Mouse (Mus musculus): ENCODE data around the gene Aspscr1. TPM values are rescaled to one million over a fixed set of nuclear protein-coding genes. Genes with fewer than 3 reads are reported as not detected.
A peak's percentile ranks its signal among the peaks of the same experiment; 100 is the strongest.

Aspscr1 gene
- polyA plus RNA-seq, 1 experiment from 2014 or later = 154 TPM

- no peak overlapping the region for H3K4me2 ChIP-seq (replicated peaks)
- no peak overlapping the region for H3K9ac ChIP-seq (replicated peaks)
- H3K4me3 ChIP-seq = no peak overlapping the region
- no peaks in the 10 kb centered on the region for H3K27me3 ChIP-seq
- H3K27ac ChIP-seq (replicated peaks) = no peak overlapping the region
- H3K36me3 ChIP-seq = peaks cover 7% of the 10 kb centered on the region; the same call in 1 of the 2 replicates
- WGBS = 87% methylated on average over 5 of the region's 5 CpGs
- H3K4me1 ChIP-seq = peaks cover 31% of the 10 kb centered on the region
- ATAC-seq (replicated peaks) = no peak
- H3K9me3 ChIP-seq = no peaks in the 10 kb centered on the region
These were observed 37.9 kb downstream of the Aspscr1 start for GRCm38 (mm10) chr11:120710672-120711071.

GRCm38 (mm10) chr11:120711980-120712604 is 39.3 kb downstream of the Aspscr1 start:
- H3K36me3 ChIP-seq = peaks cover 11% of the 10 kb centered on the region; the same call in 1 of the 2 replicates
- no peaks in the 10 kb centered on the region for H3K27me3 ChIP-seq
- H3K27ac ChIP-seq (replicated peaks) = no peak overlapping the region
- H3K4me3 ChIP-seq = peak overlapping the region; percentile 64; the same call in 1 of the 2 replicates
- peaks cover 30% of the 10 kb centered on the region for H3K4me1 ChIP-seq
- H3K4me2 ChIP-seq (replicated peaks) = peak overlapping the region; percentile 99; the same call in 1 of the 2 replicates
- WGBS = 64% methylated on average over 8 of the region's 8 CpGs
- H3K9me3 ChIP-seq = no peaks in the 10 kb centered on the region
- no peak for ATAC-seq (replicated peaks)
- no peak overlapping the region for H3K9ac ChIP-seq (replicated peaks)

- peak overlapping the region; percentile 99 for H3K4me2 ChIP-seq (replicated peaks)
- no peaks in the 10 kb centered on the region for H3K27me3 ChIP-seq
- peaks cover 30% of the 10 kb centered on the region for H3K4me1 ChIP-seq
- WGBS = under 1% methylated on average over 38 of the region's 38 CpGs
- H3K9ac ChIP-seq (replicated peaks) = peak overlapping the region; percentile 57
- peak; percentile 7; the same call in 1 of the 2 replicates for ATAC-seq (replicated peaks)
- H3K9me3 ChIP-seq = no peaks in the 10 kb centered on the region
- H3K27ac ChIP-seq (replicated peaks) = peak overlapping the region; percentile 76
- H3K4me3 ChIP-seq = peak overlapping the region; percentile 64
- H3K36me3 ChIP-seq = peaks cover 17% of the 10 kb centered on the region; the same call in 1 of the 2 replicates
These were observed 40.2 kb downstream of the Aspscr1 start for GRCm38 (mm10) chr11:120712771-120713568.

- peak within 1 kb of the TSS; percentile 99 for H3K4me2 ChIP-seq (replicated peaks)
- 1% methylated on average over 53 of the region's 53 CpGs for WGBS
- no peaks in the 10 kb centered on the region for H3K9me3 ChIP-seq
- no peaks in the 10 kb centered on the region for H3K27me3 ChIP-seq
- H3K4me3 ChIP-seq = peak within 1 kb of the TSS; percentile 64
- peak within 1 kb of the TSS; percentile 71 for H3K9ac ChIP-seq (replicated peaks)
- H3K36me3 ChIP-seq = peaks cover 25% of the 10 kb centered on the region
- peak; percentile 98 for ATAC-seq (replicated peaks)
- peak within 1 kb of the TSS; percentile 76 for H3K27ac ChIP-seq (replicated peaks)
- peaks cover 30% of the 10 kb centered on the region for H3K4me1 ChIP-seq
These were observed 41.1 kb downstream of the Aspscr1 start, which contains the start of the genes Cenpx and Lrrc45 for GRCm38 (mm10) chr11:120713580-120714518. Gene Cenpx, minus strand, starts transcription at chr11:120713738. Gene Lrrc45, plus strand, starts transcription at chr11:120713925.

- H3K4me1 ChIP-seq = peaks cover 30% of the 10 kb centered on the region
- no peak overlapping the region for H3K27ac ChIP-seq (replicated peaks)
- WGBS = 65% methylated on average over 10 of the region's 10 CpGs
- H3K4me3 ChIP-seq = peak overlapping the region; percentile 64
- peaks cover 29% of the 10 kb centered on the region for H3K36me3 ChIP-seq
- no peaks in the 10 kb centered on the region for H3K27me3 ChIP-seq
- no peak for ATAC-seq (replicated peaks)
- no peaks in the 10 kb centered on the region for H3K9me3 ChIP-seq
- peak overlapping the region; percentile 79 for H3K4me2 ChIP-seq (replicated peaks)
- peak overlapping the region; percentile 71 for H3K9ac ChIP-seq (replicated peaks)
These were observed 41.8 kb downstream of the Aspscr1 start for GRCm38 (mm10) chr11:120714546-120714945.

- peak overlapping the region; percentile 79; the same call in 1 of the 2 replicates for H3K4me2 ChIP-seq (replicated peaks)
- no peaks in the 10 kb centered on the region for H3K27me3 ChIP-seq
- no peak for ATAC-seq (replicated peaks)
- no peaks in the 10 kb centered on the region for H3K9me3 ChIP-seq
- H3K9ac ChIP-seq (replicated peaks) = peak overlapping the region; percentile 71; the same call in 1 of the 2 replicates
- no peak overlapping the region for H3K4me3 ChIP-seq
- peaks cover 30% of the 10 kb centered on the region for H3K4me1 ChIP-seq
- H3K27ac ChIP-seq (replicated peaks) = no peak overlapping the region
- peaks cover 30% of the 10 kb centered on the region for H3K36me3 ChIP-seq
- 91% methylated on average over 9 of the region's 9 CpGs for WGBS
These were observed 42.4 kb downstream of the Aspscr1 start for GRCm38 (mm10) chr11:120715131-120715530.

- 91% methylated on average over 9 of the region's 9 CpGs for WGBS
- H3K36me3 ChIP-seq = peaks cover 24% of the 10 kb centered on the region
These were observed 46.5 kb downstream of the Aspscr1 start for GRCm38 (mm10) chr11:120719242-120719641.

GRCm38 (mm10) chr11:120719841-120720376 is 47.1 kb downstream of the Aspscr1 start:
- H3K27me3 ChIP-seq = no peaks in the 10 kb centered on the region
- peaks cover 24% of the 10 kb centered on the region for H3K36me3 ChIP-seq
- no peak for ATAC-seq (replicated peaks)
- no peak overlapping the region for H3K4me3 ChIP-seq
- H3K4me1 ChIP-seq = peaks cover 30% of the 10 kb centered on the region
- no peak overlapping the region for H3K27ac ChIP-seq (replicated peaks)
- 0 out of 2 replicates have a peak overlapping the region, but pooled peaks have one; percentile 96 for H3K4me2 ChIP-seq (replicated peaks)
- H3K9me3 ChIP-seq = no peaks in the 10 kb centered on the region
- 87% methylated on average over 13 of the region's 13 CpGs for WGBS
- no peak overlapping the region for H3K9ac ChIP-seq (replicated peaks)

More at GRCm38 (mm10) chr11:120719242-120719641, 46.5 kb downstream of the Aspscr1 start:
- peaks cover 37% of the 10 kb centered on the region for H3K4me1 ChIP-seq
- H3K9me3 ChIP-seq = no peaks in the 10 kb centered on the region
- H3K9ac ChIP-seq (replicated peaks) = no peak overlapping the region
- no peak overlapping the region for H3K4me2 ChIP-seq (replicated peaks)
- H3K4me3 ChIP-seq = no peak overlapping the region
- H3K27ac ChIP-seq (replicated peaks) = no peak overlapping the region
- ATAC-seq (replicated peaks) = no peak
- H3K27me3 ChIP-seq = no peaks in the 10 kb centered on the region

GRCm38 (mm10) chr11:120720450-120720849 is 47.7 kb downstream of the Aspscr1 start:
- Histone ChIP-seq H3K9me3 (no peaks in the 10 kb centered on the region), H3K4me3 (peak overlapping the region; percentile 52), H3K36me3 (peaks cover 24% of the 10 kb centered on the region), H3K4me2 (replicated peaks) (peak overlapping the region; percentile 96), H3K4me1 (peaks cover 25% of the 10 kb centered on the region), H3K9ac (replicated peaks) (peak overlapping the region; percentile 71), H3K27me3 (no peaks in the 10 kb centered on the region), H3K27ac (replicated peaks) (peak overlapping the region; percentile 8; the same call in 1 of the 2 replicates)
- ATAC-seq (replicated peaks) = peak; percentile 20; the same call in 1 of the 2 replicates
- WGBS = 10% methylated on average over 17 of the region's 17 CpGs

GRCm38 (mm10) chr11:120721124-120722066 is 48.6 kb downstream of the Aspscr1 start, which contains the start of gene Rac3:
Gene Rac3, plus strand, starts transcription at chr11:120721470.
- H3K4me2 ChIP-seq (replicated peaks) = peak within 1 kb of the TSS; percentile 96
- H3K4me1 ChIP-seq = peaks cover 21% of the 10 kb centered on the region
- peak within 1 kb of the TSS; percentile 8; the same call in 1 of the 2 replicates for H3K27ac ChIP-seq (replicated peaks)
- no peaks in the 10 kb centered on the region for H3K27me3 ChIP-seq
- H3K9me3 ChIP-seq = no peaks in the 10 kb centered on the region
- H3K9ac ChIP-seq (replicated peaks) = peak within 1 kb of the TSS; percentile 71
- under 1% methylated on average over 89 of the region's 90 CpGs for WGBS
- peak within 1 kb of the TSS; percentile 52 for H3K4me3 ChIP-seq
- peaks cover 24% of the 10 kb centered on the region for H3K36me3 ChIP-seq
- peak; percentile 88 for ATAC-seq (replicated peaks)

Data from forebrain, embryonic 15.5 days (tissue).